Mouse (Mus musculus) stomach, postnatal 0 days (tissue): ENCODE results near the gene Crybb2.

ENCODE experiments used
- CTCF ChIP-seq: IDR thresholded peaks from 2 replicates; pipeline ENCODE4 v1.5.1; 2016; ENCODE audit warnings: antibody characterized with exemption, low read depth, mild to moderate bottlenecking, moderate library complexity
- EP300 ChIP-seq: optimal IDR thresholded peaks from 2 replicates; pipeline ENCODE3; 2016; ENCODE audit warnings: antibody characterized with exemption

GRCm38 (mm10) chr5:113105035-113105434 lies 35.1 kb upstream of the Crybb2 start:
- TF ChIP-seq CTCF, result no peak
- TF ChIP-seq EP300, result no peak
